Mouse (Mus musculus): ENCODE measurements around the gene Tenm4. TPM values are rescaled to one million over a fixed set of nuclear protein-coding genes. Genes with fewer than 3 reads are reported as not detected.

Tenm4 gene
- total RNA-seq, 2 experiments from 2014 or later: 16.0 to 23.0 TPM

- DNase-seq (ENCODE audit: low spot score in 2 of 2): no peak
Measured at GRCm38 (mm10) chr7:96470821-96471220, 299.8 kb downstream of the Tenm4 start.

DNA sequence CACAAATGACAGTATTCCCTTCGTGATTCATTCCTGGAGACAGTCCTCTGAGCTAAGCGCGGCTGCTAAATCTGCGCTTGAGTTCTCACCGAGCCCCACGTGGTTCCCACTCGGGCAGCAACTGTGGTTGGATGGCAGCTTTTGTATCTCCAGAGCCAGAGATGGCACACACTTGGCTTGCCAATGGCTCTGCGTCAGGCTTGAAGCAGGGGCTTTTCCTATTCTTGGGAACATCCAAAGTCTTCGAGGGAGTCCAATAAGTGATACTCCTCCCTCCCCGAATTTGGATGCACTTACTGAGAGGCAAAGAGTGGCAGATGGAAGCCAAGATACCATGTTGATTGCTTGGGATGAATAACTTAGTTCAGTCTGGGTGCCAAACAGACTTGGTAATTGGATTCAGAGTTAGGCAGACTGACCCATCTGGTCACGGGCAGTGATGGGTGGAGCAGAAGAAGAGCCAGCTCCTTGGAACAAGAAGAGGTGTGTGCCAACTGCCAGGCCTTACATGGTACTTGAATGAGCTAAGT is 303.6 kb downstream of the Tenm4 start:
- no peak for DNase-seq (ENCODE audit: low spot score in 2 of 2)

DNA sequence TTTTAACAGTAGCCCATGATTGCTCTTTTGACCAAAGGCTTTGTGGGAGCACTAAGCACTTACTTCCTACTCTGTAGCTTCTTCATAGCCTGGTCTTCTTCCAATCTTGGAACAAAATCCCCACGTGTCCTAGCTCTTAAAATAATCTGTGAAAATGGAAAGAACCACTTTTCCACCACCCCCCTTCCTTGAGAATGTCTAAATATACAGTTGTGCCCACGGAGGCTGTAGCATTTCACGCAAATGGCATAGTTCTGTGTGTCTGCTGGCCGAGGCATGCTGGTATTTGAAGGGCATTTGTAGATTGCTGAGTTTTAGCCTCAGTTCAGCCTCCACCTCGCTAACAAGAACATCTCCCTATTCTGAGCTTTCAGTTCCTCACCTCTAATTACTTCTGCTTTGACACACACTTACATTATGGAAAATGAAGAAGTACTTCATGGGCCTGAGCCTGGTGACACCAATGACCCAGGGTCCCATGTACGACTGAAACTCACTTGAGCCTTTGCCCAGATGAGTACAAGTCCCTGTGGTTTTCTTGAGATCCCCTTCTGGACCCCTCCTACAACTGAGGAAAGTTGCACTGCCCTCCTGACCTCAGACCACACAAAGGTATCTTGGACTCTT is 306.1 kb downstream of the Tenm4 start:
- DNase-seq (ENCODE audit: low spot score in 2 of 2): no peak

DNA sequence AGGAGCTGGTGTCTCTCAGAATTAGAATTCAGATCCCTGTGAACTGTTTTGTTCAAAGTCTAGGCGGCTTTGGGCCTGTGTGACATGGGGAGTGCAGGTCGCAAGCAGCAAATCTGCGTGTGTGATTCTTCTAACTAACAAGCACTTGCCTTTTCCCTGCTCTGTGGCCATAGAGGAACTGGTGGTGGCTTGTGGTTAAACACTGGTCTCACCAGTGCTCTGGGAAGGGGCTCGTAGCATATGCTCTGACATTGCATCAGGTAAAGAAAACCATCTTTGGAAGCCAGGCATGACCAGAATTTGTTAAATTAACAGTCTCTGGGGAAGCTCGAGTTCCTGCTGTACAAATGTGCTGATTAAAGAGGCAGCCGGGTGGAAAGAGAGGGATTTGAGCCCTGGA is 308.1 kb downstream of the Tenm4 start:
- DNase-seq (ENCODE audit: low spot score in 2 of 2): no peak

DNA sequence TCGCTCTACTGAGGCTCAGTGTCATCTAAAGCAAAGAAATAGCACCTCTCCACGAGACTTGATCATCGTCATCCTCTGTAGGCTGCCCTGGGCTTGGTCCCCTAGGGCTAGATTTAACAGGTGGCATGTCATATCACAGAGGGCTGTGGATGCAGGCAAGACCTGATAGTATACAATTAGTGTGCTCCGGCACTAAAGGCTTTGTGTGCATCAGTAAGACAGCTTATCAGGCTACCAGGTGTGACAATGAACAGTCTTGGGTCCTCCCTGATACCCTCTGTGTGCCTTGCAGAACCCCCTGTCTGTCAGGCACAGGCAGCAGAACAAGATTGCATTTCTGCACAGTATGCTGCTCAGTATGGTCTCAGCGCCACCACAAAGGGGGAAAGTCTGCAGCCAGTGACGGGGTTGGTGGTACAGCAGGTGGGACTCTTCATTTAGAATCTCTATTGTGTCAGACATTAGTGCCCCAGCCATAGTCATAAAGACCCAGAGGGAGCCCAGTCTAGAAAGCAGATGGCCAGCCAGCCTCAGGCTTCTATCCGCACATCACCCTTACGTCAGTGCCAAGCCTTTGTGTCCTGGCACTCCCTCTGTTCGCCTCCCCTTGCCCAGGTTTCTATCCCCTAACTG is 309.4 kb downstream of the Tenm4 start:
- no peak for DNase-seq (ENCODE audit: low spot score in 2 of 2)

GRCm38 (mm10) chr7:96482953-96483352 is 311.9 kb downstream of the Tenm4 start:
- no peak for DNase-seq (ENCODE audit: low spot score in 2 of 2)

DNA sequence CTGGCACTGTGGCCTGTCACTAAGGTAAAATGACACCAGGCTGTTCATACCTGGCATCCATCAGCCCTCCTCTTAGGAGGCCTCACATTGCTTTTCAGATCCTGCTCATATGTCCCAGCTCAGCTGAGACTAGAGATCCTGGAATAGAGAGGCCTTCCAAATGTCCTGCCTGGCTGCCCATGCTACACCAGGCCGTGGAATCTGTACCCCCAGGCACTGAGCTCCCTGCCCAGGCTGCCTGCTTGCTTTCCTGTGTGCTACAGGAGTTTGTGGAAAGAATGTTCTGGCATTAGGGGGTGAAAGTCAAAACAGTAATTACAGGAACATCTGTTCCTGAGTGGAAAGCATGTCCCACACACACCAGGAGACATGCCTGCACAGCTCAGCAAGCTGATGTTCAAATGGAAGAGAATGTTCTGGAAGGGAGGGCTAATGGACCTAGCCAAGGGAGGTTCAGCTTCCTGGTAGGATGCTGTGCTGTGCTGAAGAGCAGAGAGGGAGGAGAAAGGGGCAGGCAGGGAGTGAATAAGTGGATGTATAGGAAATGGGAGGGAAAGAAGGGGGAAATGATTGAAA is 313.0 kb downstream of the Tenm4 start:
- no peak for DNase-seq (ENCODE audit: low spot score in 2 of 2)

- DNase-seq (ENCODE audit: low spot score in 2 of 2): no peak
Measured at GRCm38 (mm10) chr7:96489348-96490076, 318.5 kb downstream of the Tenm4 start.

GRCm38 (mm10) chr7:96491896-96492295 is 320.9 kb downstream of the Tenm4 start:
- DNase-seq (ENCODE audit: low spot score in 2 of 2): no peak

GRCm38 (mm10) chr7:96492696-96493095 is 321.6 kb downstream of the Tenm4 start:
- DNase-seq (ENCODE audit: low spot score in 2 of 2): no peak

GRCm38 (mm10) chr7:96494057-96494456 is 323.0 kb downstream of the Tenm4 start:
- no peak for DNase-seq (ENCODE audit: low spot score in 2 of 2)

- no peak for DNase-seq (ENCODE audit: low spot score in 2 of 2)
Measured at GRCm38 (mm10) chr7:96500108-96500507, 329.1 kb downstream of the Tenm4 start.

- no peak for DNase-seq (ENCODE audit: low spot score in 2 of 2)
Measured at GRCm38 (mm10) chr7:96500797-96501196, 329.8 kb downstream of the Tenm4 start.

DNA sequence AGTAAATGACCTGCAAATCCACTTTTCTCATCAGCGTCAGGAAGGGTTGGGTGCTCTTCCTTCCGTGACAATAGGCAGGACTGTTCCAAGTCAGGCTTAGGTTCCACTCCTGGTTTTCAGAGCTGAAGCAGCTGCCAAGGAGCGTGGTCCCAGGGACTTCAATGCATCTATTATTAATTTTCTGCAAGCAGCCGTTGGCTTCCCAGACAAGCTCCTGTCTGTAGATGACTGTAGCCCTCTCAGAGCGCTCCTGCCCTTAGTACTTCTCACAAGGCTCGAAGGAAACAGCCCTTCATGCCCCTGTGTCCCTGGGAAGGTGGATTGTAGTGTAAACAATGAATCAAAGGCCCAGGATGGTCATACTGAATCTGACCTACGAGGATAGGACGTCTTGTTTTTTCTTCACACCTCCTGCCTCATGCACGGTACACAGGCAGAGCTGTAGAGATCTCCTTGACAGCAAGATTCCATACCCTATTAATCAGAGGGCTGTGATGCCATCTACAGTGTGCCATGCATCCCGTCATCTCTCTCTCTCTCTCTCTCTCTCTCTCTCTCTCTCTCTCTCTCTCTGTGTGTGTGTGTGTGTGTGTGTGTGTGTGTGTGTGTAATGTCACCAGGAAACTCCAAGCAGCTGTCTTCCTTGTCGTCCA is 331.4 kb downstream of the Tenm4 start:
- no peak for DNase-seq (ENCODE audit: low spot score in 2 of 2)

DNA sequence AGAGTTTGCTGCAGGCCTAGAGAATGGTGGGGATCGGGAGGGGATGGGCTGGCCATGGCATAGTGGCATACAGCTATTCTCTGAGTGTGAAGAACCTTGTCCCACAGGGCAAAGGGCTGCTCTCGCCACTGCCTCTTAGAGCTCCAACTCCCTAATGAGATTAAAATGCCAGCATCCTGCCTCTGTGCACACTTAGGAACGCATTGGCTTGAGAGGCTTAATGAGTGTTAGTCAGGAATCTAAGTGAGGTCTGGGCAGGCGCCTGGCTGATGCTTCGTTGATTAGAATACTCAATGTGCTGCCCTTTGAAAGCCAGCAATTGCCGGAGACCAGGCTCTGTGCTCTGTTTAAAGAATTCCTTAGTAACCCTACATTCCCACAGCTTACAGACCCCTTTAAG is 334.5 kb downstream of the Tenm4 start:
- DNase-seq (ENCODE audit: low spot score in 2 of 2): no peak

- no peak for DNase-seq (ENCODE audit: low spot score in 2 of 2)
Measured at GRCm38 (mm10) chr7:96507046-96507445, 336.0 kb downstream of the Tenm4 start.

GRCm38 (mm10) chr7:96510396-96510795 is 339.4 kb downstream of the Tenm4 start:
- no peak for DNase-seq (ENCODE audit: low spot score in 2 of 2)

- no peak for DNase-seq (ENCODE audit: low spot score in 2 of 2)
Measured at GRCm38 (mm10) chr7:96511018-96511609, 340.1 kb downstream of the Tenm4 start.

GRCm38 (mm10) chr7:96511953-96512511 is 341.0 kb downstream of the Tenm4 start:
- no peak for DNase-seq (ENCODE audit: low spot score in 2 of 2)

GRCm38 (mm10) chr7:96519216-96519615 is 348.2 kb downstream of the Tenm4 start:
- DNase-seq (ENCODE audit: low spot score in 2 of 2): no peak

GRCm38 (mm10) chr7:96521956-96522355 is 350.9 kb downstream of the Tenm4 start:
- no peak for DNase-seq (ENCODE audit: low spot score in 2 of 2)

All from gastrocnemius, postnatal 4 days (tissue).